Mouse (Mus musculus) testis, adult 2 months (tissue): ENCODE results near the gene Pkig.

Experiments used
- CTCF ChIP-seq: fragments of 200-500 bp; IDR thresholded peaks from 2 replicates; pipeline ENCODE4 v1.5.1; 2012; ENCODE audit warnings: low read depth, mild to moderate bottlenecking, inconsistent platforms, low read length, moderate library complexity; ENCODE audit not compliant: control insufficient read depth, insufficient read depth, insufficient replicate concordance
- POLR2A ChIP-seq: fragments of 200-500 bp; IDR thresholded peaks from 2 replicates; pipeline ENCODE4 v1.6.1; 2012; ENCODE audit warnings: low read depth, mild to moderate bottlenecking, inconsistent platforms, low read length, moderate library complexity; ENCODE audit not compliant: control insufficient read depth

GRCm38 (mm10) chr2:163756723-163757122 is 98.5 kb downstream of the Pkig start:
- TF ChIP-seq POLR2A, result no peak
- no peak for TF ChIP-seq CTCF
